Mouse (Mus musculus) megakaryocyte, embryonic 14.5 days (primary cell): ENCODE measurements around the gene Chst15. TPM values are rescaled to one million over a fixed set of nuclear protein-coding genes. Genes with fewer than 3 reads are reported as not detected.

ENCODE experiments used
- H3K27me3 ChIP-seq: replicated peaks from 2 replicates; pipeline ENCODE3; 2012; ENCODE audit warnings: inconsistent platforms
- H3K36me3 ChIP-seq: replicated peaks from 2 replicates; pipeline ENCODE3; 2012; ENCODE audit warnings: low read length, inconsistent platforms, mixed read lengths
- H3K4me1 ChIP-seq: 2 replicates; pipeline ENCODE4 v1.6.1; 2012; ENCODE audit warnings: inconsistent platforms
- H3K4me3 ChIP-seq: replicated peaks from 2 replicates; pipeline ENCODE3; 2012; ENCODE audit warnings: moderate library complexity, mild to moderate bottlenecking, inconsistent platforms
- H3K9me3 ChIP-seq: 2 replicates; pipeline ENCODE4 v1.6.1; 2012; ENCODE audit warnings: inconsistent platforms
- FLI1 ChIP-seq: IDR thresholded peaks from 2 replicates; pipeline ENCODE4 v1.6.1; 2012; ENCODE audit warnings: low read length, inconsistent platforms, mixed read lengths
- GATA1 ChIP-seq: IDR thresholded peaks from 3 replicates; pipeline ENCODE4 v1.6.1; 2012; ENCODE audit warnings: mixed read lengths, low read length, inconsistent platforms, borderline replicate concordance
- polyA plus RNA-seq: library from polyadenylated mRNA; stranded (reverse); fragments of >175 nt; gene quantifications from 2 replicates; pipeline ENCODE4 v1.2.3, GENCODE M21; 2012; ENCODE audit warnings: low replicate concordance; ENCODE audit not compliant: insufficient read depth

The Chst15 gene
- polyA plus RNA-seq, 1 experiment: 0.15 TPM

DNA sequence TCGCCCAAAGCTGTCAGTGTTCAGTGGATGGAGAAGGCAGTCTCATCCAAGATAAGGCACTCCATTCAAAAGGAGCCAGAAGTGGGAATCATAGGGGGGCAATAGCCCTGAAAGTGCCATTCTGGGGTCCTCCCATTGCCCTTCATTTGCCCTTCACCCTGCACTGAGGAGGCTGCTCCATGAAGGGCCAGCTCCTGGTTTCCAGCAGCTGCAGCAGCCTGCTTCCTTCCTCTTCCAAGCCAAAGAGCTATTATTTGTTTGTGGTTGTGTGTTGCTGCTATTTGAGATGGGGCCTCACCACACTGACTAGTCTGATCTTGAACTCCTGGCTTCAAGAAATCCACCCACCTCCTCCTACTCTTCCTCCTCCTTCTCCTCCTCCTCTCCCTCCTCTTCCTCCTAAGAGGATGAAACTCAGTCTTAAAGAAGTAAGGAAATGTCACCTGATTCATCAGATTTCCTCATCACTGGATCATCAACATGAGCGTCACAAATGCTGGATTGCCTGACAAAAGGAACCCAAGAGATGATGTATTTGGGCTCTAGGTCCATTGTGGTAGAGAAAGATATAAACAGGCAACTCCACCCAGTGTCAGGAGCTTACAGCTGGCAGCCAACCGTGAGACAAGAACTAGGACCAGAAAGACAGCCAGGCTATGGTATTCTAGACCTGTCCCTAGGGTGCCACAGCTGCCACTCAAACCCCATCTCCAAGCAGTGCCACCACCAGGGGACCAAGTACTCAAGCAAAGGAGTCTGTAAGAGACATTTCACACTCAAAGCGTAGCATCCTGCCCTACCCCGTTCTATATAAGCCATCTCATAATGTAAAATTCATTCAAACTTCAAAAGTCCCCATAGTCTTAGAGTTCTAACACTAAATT is 11.3 kb downstream of the Chst15 start:
- H3K36me3 ChIP-seq: no peaks in the 10 kb centered on the region
- H3K4me1 ChIP-seq: peaks cover 14% of the 10 kb centered on the region
- TF ChIP-seq FLI1: no peak
- TF ChIP-seq GATA1: no peak
- no peaks in the 10 kb centered on the region for H3K9me3 ChIP-seq
- H3K27me3 ChIP-seq: peaks cover 49% of the 10 kb centered on the region
- H3K4me3 ChIP-seq: no peak overlapping the region

DNA sequence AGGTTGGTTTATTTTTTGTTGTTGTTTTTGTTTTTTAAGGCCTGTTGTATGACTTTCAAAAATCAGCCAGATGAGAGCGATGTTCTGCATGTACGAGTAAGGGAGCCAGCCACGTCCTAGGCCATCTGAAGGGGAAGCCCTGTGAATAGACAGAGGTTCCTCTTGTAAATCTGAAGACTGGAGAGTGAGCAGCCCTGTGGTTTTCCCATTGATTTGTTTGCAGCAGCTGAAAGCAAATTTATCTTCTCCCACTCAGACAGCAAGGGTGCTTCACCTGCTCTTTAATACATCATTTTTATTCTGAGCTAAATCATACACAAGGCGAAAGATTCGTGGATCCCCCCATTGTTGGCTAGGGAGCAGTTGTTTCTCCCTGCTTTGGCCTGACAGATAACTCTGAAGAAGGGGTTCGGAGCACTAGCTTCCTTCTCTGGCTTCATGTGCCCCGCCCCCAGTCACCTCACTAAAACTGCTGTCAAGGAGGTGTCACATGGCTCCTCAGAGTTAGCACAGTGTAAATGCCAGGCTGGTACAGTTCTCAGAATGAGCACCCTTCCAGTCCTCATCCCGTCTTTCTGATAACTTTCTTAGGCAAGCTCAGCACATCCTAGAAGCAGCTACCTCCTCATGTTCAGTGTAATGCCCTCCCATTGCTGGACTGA is 12.5 kb downstream of the Chst15 start:
- H3K36me3 ChIP-seq: no peaks in the 10 kb centered on the region
- H3K4me1 ChIP-seq: peaks cover 14% of the 10 kb centered on the region
- peaks cover 44% of the 10 kb centered on the region for H3K27me3 ChIP-seq
- no peak overlapping the region for H3K4me3 ChIP-seq
- TF ChIP-seq GATA1: no peak
- TF ChIP-seq FLI1: no peak
- H3K9me3 ChIP-seq: no peaks in the 10 kb centered on the region

DNA sequence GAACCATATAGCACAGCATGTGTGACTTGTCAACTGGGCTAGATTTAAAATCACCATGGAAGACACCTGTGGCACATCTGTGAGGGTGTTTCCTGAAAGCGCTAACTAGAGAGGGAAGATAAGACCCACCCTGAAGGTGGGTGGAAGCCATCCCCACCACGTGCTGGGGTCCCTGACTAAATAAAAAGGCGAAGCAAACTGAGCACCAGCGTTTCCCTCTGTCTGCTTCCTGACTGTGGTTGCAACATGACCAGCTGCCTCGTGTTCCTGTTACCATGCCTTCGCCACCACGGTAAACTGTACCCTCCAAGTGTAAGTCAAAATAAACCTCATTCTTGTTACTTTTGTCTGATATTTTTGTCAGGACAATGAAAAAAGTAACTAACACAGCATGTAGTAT is 13.0 kb downstream of the Chst15 start:
- TF ChIP-seq FLI1 (no peak), GATA1 (no peak)

DNA sequence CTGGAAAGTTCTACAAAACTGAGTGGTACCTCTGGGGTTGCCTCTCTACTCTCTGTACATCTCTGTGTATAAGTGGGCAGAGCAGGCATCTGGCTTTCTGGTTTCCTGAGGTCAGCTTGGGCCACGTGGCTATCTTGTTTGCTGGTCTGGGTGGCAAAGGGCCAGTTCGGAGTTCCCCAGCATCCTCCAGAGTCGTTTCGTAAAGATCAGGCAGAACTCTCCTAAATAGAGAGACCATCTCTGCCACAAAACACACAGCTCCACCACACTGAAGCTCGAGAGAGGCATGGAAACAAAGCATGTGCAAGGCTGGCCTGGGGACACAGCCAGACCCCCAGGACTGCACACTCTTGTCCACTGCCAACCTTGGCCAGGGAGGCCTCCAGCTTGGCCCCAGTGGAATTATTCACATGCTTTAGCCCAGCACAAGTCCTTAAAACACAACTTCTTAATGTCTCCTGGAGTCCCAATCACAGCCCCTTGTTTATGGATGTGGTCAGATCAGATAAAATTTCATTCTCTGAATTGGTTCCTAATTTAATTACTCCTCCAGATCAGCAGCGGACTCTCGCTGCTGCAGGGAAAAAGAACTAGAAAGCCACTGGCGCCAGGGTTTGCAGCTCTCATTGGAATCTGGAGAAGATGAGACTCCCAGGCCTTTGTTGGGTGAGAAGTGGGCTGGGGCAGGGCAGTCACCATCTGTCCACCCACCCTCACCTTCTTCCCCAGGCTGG is 14.4 kb downstream of the Chst15 start:
- H3K9me3 ChIP-seq: peaks cover 1% of the 10 kb centered on the region
- peaks cover 14% of the 10 kb centered on the region for H3K4me1 ChIP-seq
- peaks cover 37% of the 10 kb centered on the region for H3K27me3 ChIP-seq
- no peak overlapping the region for H3K4me3 ChIP-seq
- no peaks in the 10 kb centered on the region for H3K36me3 ChIP-seq
- TF ChIP-seq GATA1 (no peak), FLI1 (no peak)

More for the DNA sequence above, 13.0 kb downstream of the Chst15 start:
- H3K9me3 ChIP-seq: no peaks in the 10 kb centered on the region
- H3K27me3 ChIP-seq: peaks cover 42% of the 10 kb centered on the region
- H3K4me3 ChIP-seq: no peak overlapping the region
- peaks cover 14% of the 10 kb centered on the region for H3K4me1 ChIP-seq
- no peaks in the 10 kb centered on the region for H3K36me3 ChIP-seq

DNA sequence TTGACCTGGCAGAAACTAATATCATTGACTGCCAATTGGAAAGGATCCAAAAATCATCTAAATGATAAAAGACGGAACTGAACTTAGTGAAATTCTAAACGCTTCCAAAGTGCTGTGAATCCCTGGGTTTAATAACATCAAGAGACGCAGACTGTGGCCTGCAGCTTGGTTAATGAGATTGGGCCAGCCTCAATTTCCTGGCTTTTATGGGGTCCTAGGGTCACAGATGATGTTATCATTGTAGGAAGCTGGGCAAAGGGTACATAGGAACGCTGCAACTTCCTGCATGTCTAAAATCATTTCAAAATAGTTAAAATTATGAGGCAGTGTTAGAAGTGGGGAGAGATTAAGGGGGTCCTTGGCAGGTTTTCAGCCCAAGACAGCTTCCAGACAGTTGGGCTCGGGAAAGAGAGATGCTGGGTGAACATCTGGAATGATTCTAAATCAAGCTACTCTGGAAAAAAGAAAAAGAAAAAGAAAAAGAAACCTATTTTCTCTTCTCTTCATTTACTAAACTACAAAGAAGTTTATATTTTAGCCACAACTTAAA is 17.3 kb downstream of the Chst15 start:
- H3K36me3 ChIP-seq: no peaks in the 10 kb centered on the region
- peaks cover 9% of the 10 kb centered on the region for H3K9me3 ChIP-seq
- TF ChIP-seq FLI1 (no peak), GATA1 (no peak)
- H3K4me3 ChIP-seq: no peak overlapping the region
- peaks cover 43% of the 10 kb centered on the region for H3K27me3 ChIP-seq
- H3K4me1 ChIP-seq: peaks cover 4% of the 10 kb centered on the region; the same call in 1 of the 2 replicates

DNA sequence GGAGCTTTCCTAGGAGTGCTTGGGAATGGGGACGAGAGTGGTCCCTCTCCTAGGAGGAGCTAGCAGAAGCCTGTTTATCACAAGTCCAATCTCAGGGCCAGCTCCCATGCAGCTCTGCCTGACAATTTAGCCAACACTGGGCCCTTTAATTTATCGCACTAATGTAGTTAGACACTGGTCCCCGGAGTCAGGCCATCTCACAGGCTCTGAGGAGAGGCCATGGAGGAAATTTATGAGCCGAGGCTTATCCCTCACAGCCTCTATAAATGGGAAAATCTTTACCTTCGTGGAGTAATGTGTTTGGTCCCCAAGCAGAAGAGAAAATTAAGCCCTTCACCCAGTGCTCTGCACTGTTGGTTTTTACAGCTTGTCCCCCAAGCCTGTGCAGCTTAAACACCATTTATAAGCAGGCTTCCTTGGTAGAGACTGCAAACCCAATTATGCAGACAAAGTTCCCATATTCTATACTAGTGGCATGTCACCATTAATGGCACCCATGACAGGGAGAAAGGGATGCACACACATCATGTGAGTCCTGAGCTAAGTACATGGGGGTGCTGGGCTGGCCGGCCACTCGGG is 18.5 kb downstream of the Chst15 start:
- Histone ChIP-seq H3K4me1 (no peaks in the 10 kb centered on the region), H3K9me3 (peaks cover 13% of the 10 kb centered on the region), H3K4me3 (no peak overlapping the region), H3K27me3 (peaks cover 39% of the 10 kb centered on the region), H3K36me3 (no peaks in the 10 kb centered on the region)
- no peak for TF ChIP-seq FLI1
- no peak for TF ChIP-seq GATA1

DNA sequence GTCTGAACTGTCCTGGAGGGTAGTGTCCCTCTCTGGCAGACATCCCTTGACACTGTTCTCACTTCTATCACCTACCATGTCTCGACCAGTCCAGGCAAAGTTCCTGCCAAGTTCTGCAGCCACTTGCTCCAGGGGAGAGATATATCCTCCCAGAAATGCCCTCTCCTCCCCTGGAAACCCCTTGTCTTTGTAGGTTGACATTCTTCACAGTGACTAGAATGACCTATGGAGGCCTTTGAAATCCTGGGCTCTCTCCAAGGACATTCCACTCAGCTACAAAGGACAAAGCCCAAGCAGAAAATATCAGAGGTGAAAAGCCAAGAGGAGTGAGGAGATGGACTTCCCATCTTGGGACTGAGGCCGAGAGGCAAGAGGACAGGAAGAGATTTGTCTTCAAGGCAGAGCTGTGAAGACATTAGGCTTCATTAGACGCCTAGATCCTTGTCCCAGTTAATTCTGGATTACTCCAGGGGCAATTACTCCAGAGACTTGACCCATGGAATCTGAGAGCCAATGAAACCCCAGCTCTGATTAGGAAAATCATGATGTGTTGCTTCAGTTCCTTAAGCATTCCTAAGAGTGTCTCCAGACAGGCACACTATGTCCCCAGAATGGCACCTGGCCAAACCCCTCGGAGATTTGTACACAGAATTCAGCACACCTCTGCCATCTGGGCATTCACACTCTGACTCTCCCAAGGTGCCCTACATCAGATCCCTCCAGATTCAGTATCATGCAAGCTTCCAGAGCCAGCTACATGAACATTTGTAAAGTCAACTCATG is 20.2 kb downstream of the Chst15 start:
- Histone ChIP-seq H3K9me3 (peaks cover 13% of the 10 kb centered on the region), H3K27me3 (peaks cover 33% of the 10 kb centered on the region), H3K4me1 (no peaks in the 10 kb centered on the region), H3K4me3 (no peak overlapping the region), H3K36me3 (no peaks in the 10 kb centered on the region)
- no peak for TF ChIP-seq FLI1
- no peak for TF ChIP-seq GATA1

DNA sequence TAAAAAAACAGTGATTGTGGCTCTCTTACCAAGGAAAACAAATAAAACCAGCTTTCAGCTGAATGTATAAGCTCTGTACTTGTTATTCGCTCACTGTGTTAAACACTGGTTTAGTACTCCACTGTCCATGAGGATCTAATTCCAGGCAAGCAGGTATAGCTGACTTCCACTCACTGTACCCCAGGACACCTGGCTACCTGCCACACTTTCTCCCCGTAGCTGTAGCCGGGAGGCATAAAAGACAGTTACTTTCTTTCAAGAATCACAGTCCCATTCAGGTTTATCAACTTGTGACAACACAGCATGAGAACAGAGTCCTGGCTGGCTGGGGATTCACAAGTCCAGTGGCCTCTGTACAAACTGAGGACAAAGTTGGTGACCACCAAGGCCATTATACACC is 20.9 kb downstream of the Chst15 start:
- H3K36me3 ChIP-seq: no peaks in the 10 kb centered on the region
- no peak for TF ChIP-seq FLI1
- TF ChIP-seq GATA1: no peak
- peaks cover 13% of the 10 kb centered on the region for H3K9me3 ChIP-seq
- H3K4me1 ChIP-seq: no peaks in the 10 kb centered on the region
- H3K27me3 ChIP-seq: peaks cover 33% of the 10 kb centered on the region
- H3K4me3 ChIP-seq: no peak overlapping the region

DNA sequence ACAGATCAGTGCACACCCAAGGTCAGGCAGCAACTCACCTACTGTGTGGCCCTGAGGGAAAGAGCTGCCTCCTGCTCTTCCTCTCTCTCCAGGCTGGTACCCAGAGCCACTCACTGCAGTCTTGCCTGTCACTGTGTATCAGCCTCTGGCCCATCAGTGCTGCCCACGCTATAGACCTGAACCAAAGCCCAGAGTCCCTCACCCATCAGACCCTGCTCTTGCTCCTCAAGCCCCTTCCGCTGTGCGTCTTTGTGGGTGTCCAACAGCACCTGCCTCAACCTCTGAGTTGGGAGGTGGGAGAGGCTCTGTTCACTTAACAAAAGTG is 29.7 kb downstream of the Chst15 start:
- Histone ChIP-seq H3K9me3 (no peaks in the 10 kb centered on the region), H3K27me3 (peaks cover 30% of the 10 kb centered on the region), H3K4me3 (no peak overlapping the region), H3K4me1 (no peaks in the 10 kb centered on the region; the same call in 1 of the 2 replicates), H3K36me3 (no peaks in the 10 kb centered on the region)
- no peak for TF ChIP-seq GATA1
- TF ChIP-seq FLI1: no peak
